Mouse (Mus musculus): ENCODE data around the gene Ncapg2. TPM values are rescaled to one million over a fixed set of nuclear protein-coding genes. Genes with fewer than 3 reads are reported as not detected.

Ncapg2 gene
- polyA plus RNA-seq, 1 experiment from 2014 or later, result 12.7 TPM

- no peaks in the 10 kb centered on the region for H3K27me3 ChIP-seq (ENCODE audit: insufficient read depth, low read length)
- no peak overlapping the region for H3K27ac ChIP-seq
- H3K9ac ChIP-seq (ENCODE audit: low read depth, low read length), result no peak overlapping the region
- H3K4me2 ChIP-seq (ENCODE audit: low read length), result no peak overlapping the region
- DNase-seq (ENCODE audit: low spot score), result no peak
- H3K4me1 ChIP-seq (replicated peaks; ENCODE audit: insufficient read depth, low read length), result no peaks in the 10 kb centered on the region
- no peaks in the 10 kb centered on the region for H3K36me3 ChIP-seq (ENCODE audit: insufficient read depth, low read length)
- TF ChIP-seq CTCF (IDR thresholded peaks at IDR 0.05; ENCODE audit: low read depth), result no peak
- H3K9me3 ChIP-seq (replicated peaks; ENCODE audit: low read length), result no peaks in the 10 kb centered on the region
- ATAC-seq (replicated peaks; ENCODE audit: low FRiP score, low read depth), result no peak
- H3K4me3 ChIP-seq (replicated peaks; ENCODE audit: low read depth, low read length), result no peak overlapping the region
Measured at GRCm38 (mm10) chr12:116383995-116384394, 21.2 kb upstream of the Ncapg2 start.

- H3K27me3 ChIP-seq (ENCODE audit: insufficient read depth, low read length), result no peaks in the 10 kb centered on the region
- H3K36me3 ChIP-seq (ENCODE audit: insufficient read depth, low read length), result no peaks in the 10 kb centered on the region
- DNase-seq (ENCODE audit: low spot score) (no peak), ATAC-seq (replicated peaks; ENCODE audit: low FRiP score, low read depth) (no peak)
- no peaks in the 10 kb centered on the region for H3K4me1 ChIP-seq (replicated peaks; ENCODE audit: insufficient read depth, low read length)
- H3K4me2 ChIP-seq (ENCODE audit: low read length), result no peak overlapping the region
- no peak overlapping the region for H3K27ac ChIP-seq
- no peak overlapping the region for H3K9ac ChIP-seq (ENCODE audit: low read depth, low read length)
- H3K9me3 ChIP-seq (replicated peaks; ENCODE audit: low read length), result no peaks in the 10 kb centered on the region
- WGBS, result 89% methylated on average over 1 of the region's 1 CpGs
- no peak overlapping the region for H3K4me3 ChIP-seq (replicated peaks; ENCODE audit: low read depth, low read length)
- TF ChIP-seq CTCF (IDR thresholded peaks at IDR 0.05; ENCODE audit: low read depth), result no peak
Measured at GRCm38 (mm10) chr12:116386802-116387201, 18.4 kb upstream of the Ncapg2 start.

GRCm38 (mm10) chr12:116389868-116390267, 15.3 kb upstream of the Ncapg2 start:
- TF ChIP-seq CTCF (IDR thresholded peaks at IDR 0.05; ENCODE audit: low read depth), result no peak
- no peak overlapping the region for H3K4me2 ChIP-seq (ENCODE audit: low read length)
- no peak overlapping the region for H3K27ac ChIP-seq
- WGBS, result 13% methylated on average over 1 of the region's 1 CpGs
- no peaks in the 10 kb centered on the region for H3K4me1 ChIP-seq (replicated peaks; ENCODE audit: insufficient read depth, low read length)
- no peaks in the 10 kb centered on the region for H3K9me3 ChIP-seq (replicated peaks; ENCODE audit: low read length)
- no peak for DNase-seq (ENCODE audit: low spot score)
- no peak for ATAC-seq (replicated peaks; ENCODE audit: low FRiP score, low read depth)
- no peaks in the 10 kb centered on the region for H3K27me3 ChIP-seq (ENCODE audit: insufficient read depth, low read length)
- H3K4me3 ChIP-seq (replicated peaks; ENCODE audit: low read depth, low read length), result no peak overlapping the region
- H3K36me3 ChIP-seq (ENCODE audit: insufficient read depth, low read length), result no peaks in the 10 kb centered on the region
- H3K9ac ChIP-seq (ENCODE audit: low read depth, low read length), result no peak overlapping the region

- ATAC-seq (replicated peaks; ENCODE audit: low FRiP score, low read depth) (no peak), DNase-seq (ENCODE audit: low spot score) (no peak)
- Histone ChIP-seq H3K4me1 (replicated peaks; ENCODE audit: insufficient read depth, low read length) (no peaks in the 10 kb centered on the region), H3K27ac (no peak overlapping the region), H3K9me3 (replicated peaks; ENCODE audit: low read length) (no peaks in the 10 kb centered on the region), H3K27me3 (ENCODE audit: insufficient read depth, low read length) (no peaks in the 10 kb centered on the region), H3K4me3 (replicated peaks; ENCODE audit: low read depth, low read length) (no peak overlapping the region), H3K36me3 (ENCODE audit: insufficient read depth, low read length) (no peaks in the 10 kb centered on the region), H3K9ac (ENCODE audit: low read depth, low read length) (no peak overlapping the region), H3K4me2 (ENCODE audit: low read length) (no peak overlapping the region)
- peak; percentile 5; the same call in 1 of the 2 replicates for TF ChIP-seq CTCF (IDR thresholded peaks at IDR 0.05; ENCODE audit: low read depth)
- WGBS, result 72% methylated on average over 2 of the region's 2 CpGs
Measured at GRCm38 (mm10) chr12:116394327-116394726, 10.9 kb upstream of the Ncapg2 start.

- no peak overlapping the region for H3K9ac ChIP-seq (ENCODE audit: low read depth, low read length)
- no peak overlapping the region for H3K4me3 ChIP-seq (replicated peaks; ENCODE audit: low read depth, low read length)
- H3K27me3 ChIP-seq (ENCODE audit: insufficient read depth, low read length), result no peaks in the 10 kb centered on the region
- no peak overlapping the region for H3K4me2 ChIP-seq (ENCODE audit: low read length)
- no peak for DNase-seq (ENCODE audit: low spot score)
- H3K9me3 ChIP-seq (replicated peaks; ENCODE audit: low read length), result no peaks in the 10 kb centered on the region
- no peaks in the 10 kb centered on the region for H3K36me3 ChIP-seq (ENCODE audit: insufficient read depth, low read length)
- no peaks in the 10 kb centered on the region for H3K4me1 ChIP-seq (replicated peaks; ENCODE audit: insufficient read depth, low read length)
- no peak for TF ChIP-seq CTCF (IDR thresholded peaks at IDR 0.05; ENCODE audit: low read depth)
- ATAC-seq (replicated peaks; ENCODE audit: low FRiP score, low read depth), result no peak
- WGBS, result 87% methylated on average over 2 of the region's 2 CpGs
- no peak overlapping the region for H3K27ac ChIP-seq
Measured at GRCm38 (mm10) chr12:116395312-116395711, 9.9 kb upstream of the Ncapg2 start.

GRCm38 (mm10) chr12:116396072-116396695, 9.0 kb upstream of the Ncapg2 start:
- DNase-seq (ENCODE audit: low spot score) (no peak), ATAC-seq (replicated peaks; ENCODE audit: low FRiP score, low read depth) (no peak)
- Histone ChIP-seq H3K9ac (ENCODE audit: low read depth, low read length) (no peak overlapping the region), H3K4me2 (ENCODE audit: low read length) (no peak overlapping the region), H3K27ac (no peak overlapping the region), H3K36me3 (ENCODE audit: insufficient read depth, low read length) (no peaks in the 10 kb centered on the region), H3K4me1 (replicated peaks; ENCODE audit: insufficient read depth, low read length) (no peaks in the 10 kb centered on the region), H3K27me3 (ENCODE audit: insufficient read depth, low read length) (no peaks in the 10 kb centered on the region), H3K4me3 (replicated peaks; ENCODE audit: low read depth, low read length) (no peak overlapping the region), H3K9me3 (replicated peaks; ENCODE audit: low read length) (no peaks in the 10 kb centered on the region)
- no peak for TF ChIP-seq CTCF (IDR thresholded peaks at IDR 0.05; ENCODE audit: low read depth)
- 64% methylated on average over 2 of the region's 2 CpGs for WGBS
